Mouse (Mus musculus) testis, adult 2 months (tissue): ENCODE data around the gene Mga.

Experiments used
- CTCF ChIP-seq: fragments of 200-500 bp; IDR thresholded peaks from 2 replicates; pipeline ENCODE4 v1.5.1; 2012; ENCODE audit warnings: low read depth, mild to moderate bottlenecking, inconsistent platforms, low read length, moderate library complexity; ENCODE audit not compliant: control insufficient read depth, insufficient read depth, insufficient replicate concordance
- POLR2A ChIP-seq: fragments of 200-500 bp; IDR thresholded peaks from 2 replicates; pipeline ENCODE4 v1.6.1; 2012; ENCODE audit warnings: low read depth, mild to moderate bottlenecking, inconsistent platforms, low read length, moderate library complexity; ENCODE audit not compliant: control insufficient read depth

- TF ChIP-seq CTCF (no peak), POLR2A (no peak)
Measured at GRCm38 (mm10) chr2:119994839-119995238, 97.8 kb downstream of the Mga start.
